Mouse (Mus musculus) c-Kit-negative CD71-positive TER-119-positive erythroid progenitor cells, embryonic 14.5 days (primary cell): Measurements from ENCODE around the gene Mad1l1.
A peak's percentile ranks its signal among the peaks of the same experiment; 100 is the strongest.
"Not testable (repeated sequence)": the region's sequence is repeated elsewhere in the genome, so short reads cannot be mapped to it uniquely, and the experiment has no call there.

Source experiments
- DNase-seq: peaks from one replicate; pipeline ENCODE4 v3.0.0-alpha.2; 2013; ENCODE audit warnings: low read depth, low spot score

The Mad1l1 gene

DNA sequence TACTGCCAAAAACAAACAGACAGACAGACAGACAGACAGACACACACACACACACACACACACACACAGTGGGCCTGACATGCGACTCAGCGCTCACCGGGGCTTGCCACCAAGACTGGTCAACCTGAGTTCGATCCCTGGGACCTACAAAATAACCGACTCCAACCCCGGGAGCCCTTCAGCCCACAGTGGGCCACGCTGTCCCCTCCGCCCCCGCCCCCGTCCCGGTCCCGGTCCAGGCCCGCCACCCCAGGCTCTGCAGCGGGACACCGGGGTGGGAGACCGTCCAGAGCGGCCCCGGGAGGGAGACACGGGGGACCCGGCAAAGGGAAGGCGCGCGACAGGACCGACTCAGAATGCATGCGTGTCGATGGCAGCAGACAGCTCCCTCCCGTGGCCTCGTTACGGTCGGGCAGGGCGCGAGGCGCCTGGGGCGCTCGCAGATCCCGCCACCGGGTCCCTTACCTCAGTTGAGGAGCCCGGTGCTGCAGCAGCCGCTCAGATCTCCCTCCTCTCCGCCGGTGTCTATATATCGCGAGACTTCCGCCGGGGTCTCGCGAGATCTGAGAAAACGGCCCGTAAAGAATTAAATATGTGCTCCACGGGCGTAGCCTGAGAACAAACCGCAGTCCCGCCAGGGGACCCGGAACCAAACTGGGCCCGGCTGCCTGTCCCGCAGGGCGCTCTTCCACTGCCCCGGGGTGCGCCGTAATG lies at the start of gene Mad1l1, which contains the start of gene Nudt1:
Gene Mad1l1 (minus strand): TSS at position 511 of the 714 bp plus-strand sequence.
Gene Nudt1 (plus strand): TSS at position 615 of the 714 bp plus-strand sequence.
- peak; percentile 98 for DNase-seq

- DNase-seq = no peak
Observed at GRCm38 (mm10) chr5:140370446-140371254, 49.3 kb upstream of the Mad1l1 start.

DNA sequence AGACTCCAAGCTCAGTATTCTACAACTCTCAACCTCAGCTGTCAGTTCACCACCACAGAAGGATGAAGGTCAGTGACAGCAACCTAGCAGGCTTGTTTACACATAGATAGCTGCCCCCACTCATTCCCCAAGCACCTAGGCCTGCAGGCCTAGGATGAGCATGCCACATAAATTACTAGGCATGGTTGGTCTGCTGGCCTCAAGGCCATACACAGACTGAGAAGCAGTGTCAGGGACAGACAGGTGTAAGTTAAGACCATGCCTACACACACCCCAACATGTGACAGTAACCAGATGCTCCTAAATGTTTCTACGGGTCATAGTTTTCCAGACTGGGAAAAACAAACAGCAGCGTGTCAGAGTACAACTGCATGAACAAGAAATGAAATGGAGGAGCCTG lies 48.1 kb upstream of the Mad1l1 start:
- DNase-seq = no peak

GRCm38 (mm10) chr5:140368926-140369325 lies 47.6 kb upstream of the Mad1l1 start:
- DNase-seq = no peak

GRCm38 (mm10) chr5:140368126-140368525 lies 46.8 kb upstream of the Mad1l1 start:
- DNase-seq = not testable (repeated sequence)

GRCm38 (mm10) chr5:140364415-140364814 lies 43.1 kb upstream of the Mad1l1 start:
- DNase-seq = no peak

GRCm38 (mm10) chr5:140359930-140360674 lies 38.8 kb upstream of the Mad1l1 start:
- no peak for DNase-seq

- DNase-seq = no peak
Observed at GRCm38 (mm10) chr5:140357466-140357865, 36.1 kb upstream of the Mad1l1 start.

DNA sequence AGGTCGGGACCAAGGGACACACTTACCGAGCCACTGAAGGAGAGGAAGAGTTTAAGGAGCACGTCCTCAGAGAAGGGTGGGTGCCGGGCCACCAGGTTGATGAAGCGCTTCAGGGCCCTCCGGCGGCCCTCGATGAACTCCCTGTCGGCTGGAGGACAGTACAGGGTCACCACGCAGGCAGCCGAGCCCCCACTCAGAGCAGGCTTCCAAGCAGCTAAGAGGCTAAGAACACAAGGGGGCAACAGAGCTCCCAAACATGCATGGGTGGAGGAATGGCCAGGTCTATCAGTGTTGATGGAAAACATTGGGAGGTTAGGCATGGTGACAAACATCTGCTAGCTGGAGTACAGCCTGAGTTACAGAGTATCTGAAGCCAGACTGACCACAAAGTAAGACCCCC lies 34.6 kb upstream of the Mad1l1 start:
- DNase-seq = no peak

GRCm38 (mm10) chr5:140352352-140352751 lies 31.0 kb upstream of the Mad1l1 start:
- no peak for DNase-seq

DNA sequence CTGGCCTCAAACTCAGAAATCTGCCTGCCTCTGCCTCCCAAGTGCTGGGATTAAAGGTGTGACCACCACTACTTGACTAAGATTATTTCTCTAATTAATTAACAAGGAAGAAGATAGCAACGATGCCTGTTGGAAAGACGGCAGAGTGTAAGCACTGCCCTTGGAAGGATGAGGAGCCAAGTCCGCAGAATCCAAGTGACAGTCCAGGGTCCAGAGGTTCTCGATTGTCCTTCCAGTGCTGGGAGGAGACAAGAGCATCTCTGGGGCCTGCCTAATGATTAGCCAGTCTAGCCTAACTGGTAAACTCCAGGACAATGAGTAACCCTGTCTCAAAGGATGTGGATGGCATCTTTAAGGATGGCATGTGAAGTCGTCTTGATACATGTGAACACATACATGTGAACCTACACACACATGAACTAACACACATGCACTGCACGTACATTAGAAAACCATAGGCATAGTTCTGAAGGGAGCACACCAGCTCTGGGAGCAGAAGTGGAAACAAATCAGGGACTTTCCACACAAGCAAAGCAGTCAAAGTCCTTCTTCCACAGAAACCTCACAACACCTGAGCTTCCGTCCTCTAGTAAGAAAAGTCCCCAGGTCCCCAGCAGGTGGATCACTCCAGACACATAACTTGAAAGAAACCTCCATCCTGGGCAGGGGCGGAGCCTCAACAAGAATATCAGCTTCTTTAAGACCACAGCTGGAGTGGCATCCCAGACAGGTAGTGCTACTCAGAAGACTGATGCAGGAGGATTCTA lies 29.6 kb upstream of the Mad1l1 start:
- DNase-seq = no peak

DNA sequence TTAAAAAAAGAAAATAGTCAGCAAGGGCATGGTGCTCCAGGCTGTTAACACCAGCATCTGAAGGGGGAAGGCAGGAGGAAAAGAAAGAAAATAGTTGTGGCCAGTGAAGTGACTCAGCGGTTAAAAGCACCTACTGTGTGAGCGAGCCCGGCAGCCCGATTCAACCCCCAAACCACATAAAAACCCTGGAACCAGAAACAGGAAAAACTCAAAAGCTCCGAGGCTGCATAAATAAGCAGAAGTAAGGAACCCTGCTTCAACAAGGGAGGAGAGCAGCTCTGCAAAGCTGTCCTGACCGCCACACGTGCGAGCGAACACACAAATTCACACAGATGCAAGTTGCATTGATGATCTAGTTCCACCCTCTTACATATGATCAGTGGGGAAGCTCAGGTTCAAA lies 28.5 kb upstream of the Mad1l1 start:
- DNase-seq = no peak

- no peak for DNase-seq
Observed at GRCm38 (mm10) chr5:140346050-140346449, 24.7 kb upstream of the Mad1l1 start.

- DNase-seq = no peak
Observed at GRCm38 (mm10) chr5:140345244-140345643, 23.9 kb upstream of the Mad1l1 start.

GRCm38 (mm10) chr5:140342880-140343279 lies 21.5 kb upstream of the Mad1l1 start:
- DNase-seq = no peak

DNA sequence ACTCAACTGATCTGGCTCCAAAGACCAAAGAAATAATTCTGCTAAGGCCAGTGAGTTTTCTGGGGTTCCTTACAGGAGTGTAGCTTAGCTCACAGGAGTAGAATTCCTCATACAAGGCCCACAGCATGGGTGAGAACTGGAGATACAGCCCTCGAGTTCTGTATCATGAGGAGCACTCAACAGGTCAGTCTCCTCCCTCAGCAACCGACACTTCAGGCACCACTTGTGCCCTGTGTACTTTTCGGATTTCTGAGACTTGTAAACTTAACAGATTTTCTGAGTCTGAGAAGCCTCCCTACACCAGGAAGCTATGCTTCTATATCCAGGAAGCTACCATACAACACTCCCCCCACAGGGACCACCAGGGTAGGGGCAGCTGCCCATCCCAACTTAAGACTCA lies 18.5 kb upstream of the Mad1l1 start:
- no peak for DNase-seq

- DNase-seq = no peak
Observed at GRCm38 (mm10) chr5:140338779-140339178, 17.4 kb upstream of the Mad1l1 start.

DNA sequence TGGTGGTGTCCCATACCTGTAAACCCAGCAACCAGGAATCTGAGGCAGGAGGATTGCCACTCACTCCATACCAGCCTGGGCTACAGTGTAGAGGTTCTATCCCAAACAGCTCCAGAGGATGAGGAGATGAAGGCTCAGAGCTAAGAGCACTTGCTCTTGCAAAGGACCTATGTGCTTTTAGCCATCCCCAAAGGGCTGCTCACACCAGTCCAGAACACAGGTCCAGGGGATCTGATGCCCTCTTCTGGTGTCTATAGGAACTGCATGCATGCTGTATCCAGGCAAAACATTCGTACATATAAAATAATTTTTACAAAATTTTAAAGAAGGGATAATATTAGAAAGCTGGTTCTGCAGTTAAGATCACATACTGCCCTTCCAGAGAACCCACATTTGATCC lies 15.3 kb upstream of the Mad1l1 start:
- DNase-seq = no peak

- no peak for DNase-seq
Observed at GRCm38 (mm10) chr5:140333631-140334030, 12.3 kb upstream of the Mad1l1 start.

- DNase-seq = no peak
Observed at GRCm38 (mm10) chr5:140332519-140332918, 11.2 kb upstream of the Mad1l1 start.
